Mouse (Mus musculus): ENCODE measurements around the gene Lifr.

- TF ChIP-seq CTCF (IDR thresholded peaks at IDR 0.05; ENCODE audit: low read depth), result no peak
- no peak for TF ChIP-seq EP300 (IDR thresholded peaks at IDR 0.05; ENCODE audit: low read depth)
Measured at GRCm38 (mm10) chr15:7108160-7108559, 17.7 kb downstream of the Lifr start.
